Mouse (Mus musculus) E14TG2a.4 (cell line): Measurements from ENCODE around the gene Etv5.

Source experiments
- CTCF ChIP-seq: conservative IDR thresholded peaks from 2 replicates; pipeline ENCODE4 v1.5.1; 2014; ENCODE audit warnings: low read length
- NANOG ChIP-seq: IDR thresholded peaks from 2 replicates; pipeline ENCODE4 v1.6.1; 2014; ENCODE audit warnings: borderline replicate concordance, low read length, mixed read lengths
- POU5F1 ChIP-seq: IDR thresholded peaks from 2 replicates; pipeline ENCODE4 v1.6.1; 2014; ENCODE audit warnings: low read length, borderline replicate concordance

DNA sequence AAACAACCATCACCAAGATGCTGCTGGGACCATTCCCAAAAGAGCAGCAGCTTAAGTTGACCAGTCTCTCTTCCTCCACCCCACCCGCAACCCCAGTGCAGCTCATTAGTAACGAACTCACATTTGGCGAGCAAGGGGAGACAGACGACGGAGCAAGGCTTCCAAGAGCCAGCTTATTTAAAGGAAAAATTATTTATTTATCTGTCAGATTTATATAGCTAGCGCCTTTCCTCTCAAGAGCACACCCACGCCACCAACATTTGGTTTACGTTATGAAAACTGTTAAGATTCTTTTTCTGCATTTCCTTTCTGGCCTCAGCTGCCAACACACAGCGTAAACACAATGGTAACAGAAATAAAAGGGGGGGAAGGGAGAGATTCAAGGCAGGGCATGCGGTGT is 34.0 kb downstream of the Etv5 start:
- TF ChIP-seq CTCF (no peak), NANOG (no peak), POU5F1 (no peak)
